Mouse (Mus musculus) cerebellum, adult 8-10 months (tissue): ENCODE measurements around the gene Slc30a2.
"Not testable (repeated sequence)": the region's sequence is repeated elsewhere in the genome, so short reads cannot be mapped to it uniquely, and the experiment has no call there.

ENCODE experiments used
- DNase-seq: peaks from one replicate; pipeline ENCODE4 v3.0.0; 2022

Slc30a2 gene

GRCm38 (mm10) chr4:134343071-134344031 is at the start of gene Slc30a2:
TSS of gene Slc30a2 (plus strand) at chr4:134343181.
- DNase-seq = no peak

- DNase-seq = no peak
Measured at GRCm38 (mm10) chr4:134293692-134294163, 49.3 kb upstream of the Slc30a2 start.

GRCm38 (mm10) chr4:134296096-134296495 is 46.9 kb upstream of the Slc30a2 start:
- not testable (repeated sequence) for DNase-seq

GRCm38 (mm10) chr4:134296523-134296922 is 46.5 kb upstream of the Slc30a2 start:
- DNase-seq = no peak

GRCm38 (mm10) chr4:134297369-134297768 is 45.6 kb upstream of the Slc30a2 start:
- no peak for DNase-seq

GRCm38 (mm10) chr4:134298626-134299497 is 44.1 kb upstream of the Slc30a2 start:
- DNase-seq = no peak

GRCm38 (mm10) chr4:134299498-134299810 is 43.5 kb upstream of the Slc30a2 start:
- no peak for DNase-seq

GRCm38 (mm10) chr4:134300316-134300715 is 42.7 kb upstream of the Slc30a2 start:
- DNase-seq = no peak

- no peak for DNase-seq
Measured at GRCm38 (mm10) chr4:134302084-134302483, 40.9 kb upstream of the Slc30a2 start.

GRCm38 (mm10) chr4:134306963-134307362 is 36.0 kb upstream of the Slc30a2 start:
- no peak for DNase-seq

- DNase-seq = no peak
Measured at GRCm38 (mm10) chr4:134307367-134308072, 35.5 kb upstream of the Slc30a2 start.

- DNase-seq = no peak
Measured at GRCm38 (mm10) chr4:134310106-134310505, 32.9 kb upstream of the Slc30a2 start.

GRCm38 (mm10) chr4:134310656-134311055 is 32.3 kb upstream of the Slc30a2 start:
- no peak for DNase-seq

- DNase-seq = no peak
Measured at GRCm38 (mm10) chr4:134311784-134312183, 31.2 kb upstream of the Slc30a2 start.

- no peak for DNase-seq
Measured at GRCm38 (mm10) chr4:134312341-134312740, 30.6 kb upstream of the Slc30a2 start.

GRCm38 (mm10) chr4:134312901-134313300 is 30.1 kb upstream of the Slc30a2 start:
- DNase-seq = no peak

- DNase-seq = no peak
Measured at GRCm38 (mm10) chr4:134314081-134314655, 28.8 kb upstream of the Slc30a2 start.

- no peak for DNase-seq
Measured at GRCm38 (mm10) chr4:134314876-134315275, 28.1 kb upstream of the Slc30a2 start, which contains the start of gene Trim63. TSS of gene Trim63 (plus strand) at chr4:134315120.

GRCm38 (mm10) chr4:134315470-134315869 is 27.5 kb upstream of the Slc30a2 start:
- DNase-seq = no peak

GRCm38 (mm10) chr4:134316390-134316789 is 26.6 kb upstream of the Slc30a2 start:
- DNase-seq = no peak

- DNase-seq = no peak
Measured at GRCm38 (mm10) chr4:134319074-134319473, 23.9 kb upstream of the Slc30a2 start.

- no peak for DNase-seq
Measured at GRCm38 (mm10) chr4:134319674-134320073, 23.3 kb upstream of the Slc30a2 start.
